Mouse (Mus musculus): Measurements from ENCODE around the gene Fgf8.

Gene Fgf8

GRCm38 (mm10) chr19:45742218-45742983 lies at the start of gene Fgf8:
TSS of gene Fgf8 (minus strand) at chr19:45742915.
- in situ Hi-C loops (cut with MboI): loop anchor here (10.0 kb wide), 1 partner anchor 178 kb away; the partner anchor contains the start of genes Gm17018 and Poll

DNA sequence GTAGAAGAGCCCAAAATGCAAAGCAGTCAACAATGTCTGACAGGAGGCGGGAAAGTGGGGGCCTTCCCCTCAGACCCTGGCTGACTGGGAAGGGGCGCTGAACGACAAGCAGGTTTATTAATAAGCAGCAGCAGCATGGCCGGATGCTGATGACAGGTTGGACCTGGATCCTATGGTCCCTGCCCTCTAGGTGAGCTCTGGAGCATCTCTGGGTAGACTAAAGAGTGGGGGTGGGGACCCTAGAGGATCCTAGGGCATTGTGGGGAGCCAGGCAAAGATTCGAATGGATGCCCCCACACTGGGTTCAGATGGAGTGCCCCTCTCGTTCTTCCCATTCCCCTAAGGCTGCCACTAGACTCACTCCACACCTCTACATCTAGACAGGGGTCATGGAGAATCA lies 49.7 kb upstream of the Fgf8 start:
- in situ Hi-C loops (cut with MboI): no loop called here

- in situ Hi-C loops (cut with MboI): no loop called here
These were observed 47.5 kb upstream of the Fgf8 start for GRCm38 (mm10) chr19:45789888-45790874.

DNA sequence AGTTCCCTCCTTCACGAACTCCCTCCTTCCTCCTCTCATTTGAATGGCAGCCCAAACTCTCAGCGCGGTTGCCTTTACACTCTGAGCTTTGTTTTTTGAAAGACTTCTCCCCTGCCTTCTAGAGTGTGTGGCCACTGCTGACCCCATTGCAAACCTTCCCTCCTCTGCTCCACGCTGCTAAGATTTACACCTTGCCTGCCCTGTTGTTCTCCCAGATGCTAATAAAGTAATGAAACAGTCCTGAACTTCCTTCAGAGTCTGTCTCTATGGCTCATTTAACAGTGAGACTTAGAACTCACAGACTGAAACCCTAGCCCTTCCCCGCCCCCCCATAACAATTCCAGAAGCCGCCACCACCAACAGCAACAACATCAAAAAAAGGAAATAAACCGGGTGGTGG lies 46.6 kb upstream of the Fgf8 start:
- in situ Hi-C loops (cut with MboI): no loop called here

- in situ Hi-C loops (cut with MboI): no loop called here
These were observed 45.6 kb upstream of the Fgf8 start for GRCm38 (mm10) chr19:45788337-45788736.

- in situ Hi-C loops (cut with MboI): no loop called here
These were observed 44.7 kb upstream of the Fgf8 start for GRCm38 (mm10) chr19:45787450-45787849.

- in situ Hi-C loops (cut with MboI): no loop called here
These were observed 42.8 kb upstream of the Fgf8 start for GRCm38 (mm10) chr19:45785470-45785869.

GRCm38 (mm10) chr19:45783933-45784576 lies 41.3 kb upstream of the Fgf8 start:
- in situ Hi-C loops (cut with MboI): no loop called here

DNA sequence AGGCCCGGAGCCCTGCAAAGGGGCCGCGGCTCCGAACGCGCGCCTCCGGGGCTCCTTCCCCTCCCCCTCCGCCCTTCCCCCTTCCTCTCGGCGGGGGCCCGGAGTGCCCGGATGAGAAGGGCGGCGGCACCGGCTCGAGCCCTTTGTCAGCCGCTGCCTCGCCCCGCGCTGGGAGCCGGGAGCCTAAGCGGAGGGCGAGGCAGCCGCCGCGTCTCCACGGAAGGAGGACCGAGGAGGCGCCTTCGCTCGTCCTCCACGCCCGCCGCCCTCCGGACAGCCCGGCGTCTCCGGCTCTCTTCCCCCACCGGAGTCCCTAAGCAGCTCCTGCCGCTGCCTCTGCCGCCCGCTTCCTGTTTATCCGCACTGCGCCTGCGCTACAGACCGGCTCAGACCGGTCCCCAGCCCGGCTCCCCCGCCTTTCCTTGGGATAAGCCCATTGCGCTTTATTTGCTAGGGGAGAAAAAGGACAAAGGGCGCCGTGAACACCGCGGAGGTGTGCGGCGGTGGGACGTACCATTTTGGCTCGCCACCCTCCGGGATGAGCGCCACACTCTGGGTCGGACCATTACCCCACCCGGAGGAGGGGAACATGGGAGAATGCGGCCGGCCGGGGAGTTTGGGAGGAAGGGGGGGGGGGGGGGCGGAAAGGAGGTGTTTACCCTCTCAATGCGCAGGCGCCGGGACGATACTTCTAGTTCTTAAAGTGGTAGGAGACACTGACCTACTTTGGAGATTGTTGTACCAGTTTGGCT lies 40.6 kb upstream of the Fgf8 start, which contains the start of gene Mgea5:
Mgea5 (minus strand) TSS at position 657 of the 752 bp plus-strand sequence.
- in situ Hi-C loops (cut with MboI): no loop called here

- in situ Hi-C loops (cut with MboI): no loop called here
These were observed 39.7 kb upstream of the Fgf8 start for GRCm38 (mm10) chr19:45782315-45783001.

DNA sequence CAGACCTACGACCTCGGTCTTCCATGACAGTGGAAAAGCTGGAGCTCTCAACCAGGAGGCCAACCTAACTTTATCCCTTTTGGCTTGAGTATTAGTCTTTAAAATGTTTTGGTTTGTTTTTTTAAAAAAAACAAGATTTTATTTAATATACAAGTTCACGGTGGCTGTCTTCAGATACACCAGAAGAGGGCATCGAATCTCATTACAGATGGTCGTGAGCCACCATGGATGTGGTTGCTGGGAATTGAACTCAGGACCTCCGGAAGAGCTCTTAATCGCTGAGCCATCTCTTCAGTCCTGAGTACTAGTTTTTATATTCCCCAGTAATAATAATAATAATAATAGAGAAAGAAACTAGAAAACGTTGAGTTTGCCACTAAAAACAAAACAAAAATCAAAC lies 39.0 kb upstream of the Fgf8 start:
- in situ Hi-C loops (cut with MboI): no loop called here

GRCm38 (mm10) chr19:45780350-45780915 lies 37.7 kb upstream of the Fgf8 start:
- in situ Hi-C loops (cut with MboI): no loop called here

DNA sequence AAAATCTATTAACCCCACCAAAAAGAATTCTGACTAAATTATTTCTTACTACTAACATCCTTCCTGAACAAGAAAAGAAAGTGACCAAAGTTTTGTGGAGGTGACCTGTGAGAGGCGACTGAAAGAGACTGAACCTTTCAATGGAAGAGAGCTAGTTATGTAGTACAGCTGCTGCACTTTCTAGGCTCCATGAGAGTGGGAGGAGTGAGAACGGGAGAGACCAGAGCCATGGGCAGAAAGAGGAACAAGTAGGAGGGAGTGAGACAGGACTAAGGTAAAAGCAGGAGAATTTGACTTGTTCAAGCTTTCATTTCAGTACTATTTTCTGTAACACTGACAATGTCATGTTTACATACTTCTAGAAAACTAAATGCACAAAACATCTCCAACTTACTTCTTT lies 32.8 kb upstream of the Fgf8 start:
- in situ Hi-C loops (cut with MboI): no loop called here

GRCm38 (mm10) chr19:45771501-45771900 lies 28.8 kb upstream of the Fgf8 start:
- in situ Hi-C loops (cut with MboI): no loop called here

DNA sequence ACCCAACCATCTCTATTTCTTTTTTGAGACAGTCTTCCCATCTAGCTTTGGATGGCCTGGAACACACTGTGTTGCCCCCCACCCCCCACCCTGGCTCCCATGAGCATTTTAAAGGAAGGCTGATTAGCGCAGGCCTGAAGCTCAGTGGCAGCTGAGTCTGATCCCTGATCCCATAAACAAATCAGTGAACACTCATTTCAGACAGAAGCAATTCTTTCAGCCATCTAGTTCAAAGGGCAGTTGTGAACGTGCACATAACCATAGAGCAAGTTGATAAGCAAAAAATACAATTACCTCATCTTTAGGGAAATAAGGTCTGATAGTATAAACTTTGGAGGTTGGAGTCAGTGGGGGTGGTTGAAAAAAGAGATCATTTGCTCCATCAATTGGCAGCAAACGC lies 18.1 kb upstream of the Fgf8 start:
- in situ Hi-C loops (cut with MboI): no loop called here

- in situ Hi-C loops (cut with MboI): no loop called here
These were observed 16.0 kb upstream of the Fgf8 start for GRCm38 (mm10) chr19:45758671-45759070.

DNA sequence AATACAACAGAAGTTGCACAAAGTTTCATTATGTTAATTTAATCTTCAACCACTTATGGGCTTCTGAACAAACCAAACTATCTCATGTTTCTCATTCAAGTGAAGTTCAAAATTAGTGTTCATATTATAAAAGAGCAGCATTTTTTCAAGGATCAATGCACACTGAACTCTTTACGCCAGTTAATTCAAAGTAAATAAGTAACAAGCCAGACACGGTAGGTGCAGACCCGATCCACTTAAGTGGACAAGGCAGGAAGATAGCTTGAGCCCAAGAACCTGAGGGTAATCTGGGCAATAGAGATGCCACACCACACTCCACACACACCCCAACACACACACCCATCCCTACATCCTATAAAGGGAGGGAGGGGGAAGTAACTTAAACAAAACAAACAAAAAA lies 10.8 kb upstream of the Fgf8 start:
- in situ Hi-C loops (cut with MboI): no loop called here

GRCm38 (mm10) chr19:45751881-45752280 lies 9.2 kb upstream of the Fgf8 start:
- in situ Hi-C loops (cut with MboI): no loop called here

- in situ Hi-C loops (cut with MboI): loop anchor here (10.0 kb wide), 1 partner anchor 185 kb away; the partner anchor contains the start of genes Gm17018 and Poll
These were observed 6.7 kb upstream of the Fgf8 start, which contains the start of gene Npm3 for GRCm38 (mm10) chr19:45749243-45750043. TSS of gene Npm3 (minus strand) at chr19:45749591.

Data from mature B cell (primary cell).